Mouse (Mus musculus): ENCODE measurements around the gene M1ap. TPM values are rescaled to one million over a fixed set of nuclear protein-coding genes. Genes with fewer than 3 reads are reported as not detected.

The M1ap gene
- polyA plus RNA-seq, 1 experiment, result 0.58 TPM

GRCm38 (mm10) chr6:83011255-83011654 is 64.6 kb downstream of the M1ap start:
- 85% methylated on average over 7 of the region's 7 CpGs for WGBS

GRCm38 (mm10) chr6:83011756-83012155 is 65.1 kb downstream of the M1ap start:
- no peak for DNase-seq
- WGBS, result 94% methylated on average over 6 of the region's 6 CpGs
- TF ChIP-seq CTCF (IDR thresholded peaks at IDR 0.05; ENCODE audit: borderline replicate concordance, control insufficient read depth, extremely low read depth, insufficient read depth, low read length, poor library complexity) (no peak), POLR2A (IDR thresholded peaks at IDR 0.05; ENCODE audit: control insufficient read depth, extremely low read depth, insufficient read depth, low read length, poor library complexity) (no peak)
- Histone ChIP-seq H3K36me3 (ENCODE audit: control insufficient read depth, insufficient read depth, low read length) (no peaks in the 10 kb centered on the region), H3K27ac (ENCODE audit: control insufficient read depth, insufficient read depth, low read length) (no peak overlapping the region), H3K4me1 (replicated peaks; ENCODE audit: control insufficient read depth, insufficient read depth, low read length) (peaks cover 2% of the 10 kb centered on the region; the same call in 1 of the 2 replicates), H3K4me3 (ENCODE audit: control insufficient read depth, insufficient read depth, low read length) (no peak overlapping the region), H3K27me3 (ENCODE audit: control insufficient read depth, insufficient read depth, low read length) (no peaks in the 10 kb centered on the region)

More at GRCm38 (mm10) chr6:83011255-83011654, 64.6 kb downstream of the M1ap start:
- Histone ChIP-seq H3K27ac (ENCODE audit: control insufficient read depth, insufficient read depth, low read length) (no peak overlapping the region), H3K27me3 (ENCODE audit: control insufficient read depth, insufficient read depth, low read length) (no peaks in the 10 kb centered on the region), H3K4me3 (ENCODE audit: control insufficient read depth, insufficient read depth, low read length) (no peak overlapping the region), H3K4me1 (replicated peaks; ENCODE audit: control insufficient read depth, insufficient read depth, low read length) (peaks cover 2% of the 10 kb centered on the region; the same call in 1 of the 2 replicates), H3K36me3 (ENCODE audit: control insufficient read depth, insufficient read depth, low read length) (no peaks in the 10 kb centered on the region)
- no peak for DNase-seq
- TF ChIP-seq CTCF (IDR thresholded peaks at IDR 0.05; ENCODE audit: borderline replicate concordance, control insufficient read depth, extremely low read depth, insufficient read depth, low read length, poor library complexity) (no peak), POLR2A (IDR thresholded peaks at IDR 0.05; ENCODE audit: control insufficient read depth, extremely low read depth, insufficient read depth, low read length, poor library complexity) (no peak)

- no peak for TF ChIP-seq POLR2A (IDR thresholded peaks at IDR 0.05; ENCODE audit: control insufficient read depth, extremely low read depth, insufficient read depth, low read length, poor library complexity)
- DNase-seq, result no peak
- no peak overlapping the region for H3K4me3 ChIP-seq (ENCODE audit: control insufficient read depth, insufficient read depth, low read length)
- H3K27ac ChIP-seq (ENCODE audit: control insufficient read depth, insufficient read depth, low read length), result peak overlapping the region; percentile 8; the same call in 1 of the 2 replicates
- H3K4me1 ChIP-seq (replicated peaks; ENCODE audit: control insufficient read depth, insufficient read depth, low read length), result peaks cover 2% of the 10 kb centered on the region; the same call in 1 of the 2 replicates
- H3K36me3 ChIP-seq (ENCODE audit: control insufficient read depth, insufficient read depth, low read length), result no peaks in the 10 kb centered on the region
- no peaks in the 10 kb centered on the region for H3K27me3 ChIP-seq (ENCODE audit: control insufficient read depth, insufficient read depth, low read length)
- WGBS, result 25% methylated on average over 5 of the region's 5 CpGs
These were observed 66.7 kb downstream of the M1ap start for GRCm38 (mm10) chr6:83013444-83013843.

- Histone ChIP-seq H3K27me3 (ENCODE audit: control insufficient read depth, insufficient read depth, low read length) (no peaks in the 10 kb centered on the region), H3K36me3 (ENCODE audit: control insufficient read depth, insufficient read depth, low read length) (no peaks in the 10 kb centered on the region), H3K27ac (ENCODE audit: control insufficient read depth, insufficient read depth, low read length) (no peak overlapping the region), H3K4me3 (ENCODE audit: control insufficient read depth, insufficient read depth, low read length) (no peak overlapping the region), H3K4me1 (replicated peaks; ENCODE audit: control insufficient read depth, insufficient read depth, low read length) (peaks cover 2% of the 10 kb centered on the region; the same call in 1 of the 2 replicates)
- no peak for DNase-seq
- no peak for TF ChIP-seq CTCF (IDR thresholded peaks at IDR 0.05; ENCODE audit: borderline replicate concordance, control insufficient read depth, extremely low read depth, insufficient read depth, low read length, poor library complexity)
- WGBS, result 71% methylated on average over 12 of the region's 12 CpGs
These were observed 68.1 kb downstream of the M1ap start for GRCm38 (mm10) chr6:83014482-83015466.

GRCm38 (mm10) chr6:83015749-83016148 is 69.0 kb downstream of the M1ap start:
- no peak for DNase-seq
- TF ChIP-seq CTCF (IDR thresholded peaks at IDR 0.05; ENCODE audit: borderline replicate concordance, control insufficient read depth, extremely low read depth, insufficient read depth, low read length, poor library complexity) (no peak), POLR2A (IDR thresholded peaks at IDR 0.05; ENCODE audit: control insufficient read depth, extremely low read depth, insufficient read depth, low read length, poor library complexity) (no peak)
- Histone ChIP-seq H3K4me3 (ENCODE audit: control insufficient read depth, insufficient read depth, low read length) (no peak overlapping the region), H3K27ac (ENCODE audit: control insufficient read depth, insufficient read depth, low read length) (no peak overlapping the region), H3K4me1 (replicated peaks; ENCODE audit: control insufficient read depth, insufficient read depth, low read length) (no peaks in the 10 kb centered on the region; the same call in 1 of the 2 replicates), H3K36me3 (ENCODE audit: control insufficient read depth, insufficient read depth, low read length) (no peaks in the 10 kb centered on the region), H3K27me3 (ENCODE audit: control insufficient read depth, insufficient read depth, low read length) (no peaks in the 10 kb centered on the region)
- WGBS, result 92% methylated on average over 2 of the region's 2 CpGs

- Histone ChIP-seq H3K4me1 (replicated peaks; ENCODE audit: control insufficient read depth, insufficient read depth, low read length) (no peaks in the 10 kb centered on the region; the same call in 1 of the 2 replicates), H3K27me3 (ENCODE audit: control insufficient read depth, insufficient read depth, low read length) (no peaks in the 10 kb centered on the region), H3K27ac (ENCODE audit: control insufficient read depth, insufficient read depth, low read length) (no peak overlapping the region), H3K4me3 (ENCODE audit: control insufficient read depth, insufficient read depth, low read length) (no peak overlapping the region), H3K36me3 (ENCODE audit: control insufficient read depth, insufficient read depth, low read length) (no peaks in the 10 kb centered on the region)
- 86% methylated on average over 3 of the region's 3 CpGs for WGBS
- no peak for DNase-seq
- TF ChIP-seq POLR2A (IDR thresholded peaks at IDR 0.05; ENCODE audit: control insufficient read depth, extremely low read depth, insufficient read depth, low read length, poor library complexity) (no peak), CTCF (IDR thresholded peaks at IDR 0.05; ENCODE audit: borderline replicate concordance, control insufficient read depth, extremely low read depth, insufficient read depth, low read length, poor library complexity) (no peak)
These were observed 70.5 kb downstream of the M1ap start for GRCm38 (mm10) chr6:83017190-83017589.
